Mouse (Mus musculus) urinary bladder, postnatal 14 days (tissue): ENCODE results near the gene Pdzd2.
A peak's percentile ranks its signal among the peaks of the same experiment; 100 is the strongest.

Source experiments
- DNase-seq: peaks from one replicate; pipeline ENCODE4 v3.0.0; 2021; ENCODE audit warnings: low spot score

The Pdzd2 gene

DNA sequence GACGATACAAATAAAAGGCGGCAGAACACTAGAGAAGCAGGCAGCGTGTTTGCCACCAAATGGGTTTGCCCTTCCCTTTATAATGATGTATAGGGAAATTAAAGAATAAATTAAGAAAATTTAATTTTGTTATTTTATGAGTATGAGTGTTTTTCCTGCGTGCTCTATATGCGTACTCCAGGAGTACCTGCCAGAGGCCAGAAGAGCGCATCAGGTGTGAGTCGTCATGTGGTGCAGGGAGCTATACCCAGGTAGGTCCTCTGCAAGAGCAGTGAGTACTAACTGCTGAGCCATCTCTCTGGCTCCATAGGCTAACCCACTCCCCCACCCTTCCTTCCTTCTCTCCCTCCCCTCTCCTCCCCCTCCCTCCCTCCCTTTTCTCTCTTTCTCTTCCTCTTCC, 388.3 kb downstream of the Pdzd2 start:
- DNase-seq, result no peak

DNA sequence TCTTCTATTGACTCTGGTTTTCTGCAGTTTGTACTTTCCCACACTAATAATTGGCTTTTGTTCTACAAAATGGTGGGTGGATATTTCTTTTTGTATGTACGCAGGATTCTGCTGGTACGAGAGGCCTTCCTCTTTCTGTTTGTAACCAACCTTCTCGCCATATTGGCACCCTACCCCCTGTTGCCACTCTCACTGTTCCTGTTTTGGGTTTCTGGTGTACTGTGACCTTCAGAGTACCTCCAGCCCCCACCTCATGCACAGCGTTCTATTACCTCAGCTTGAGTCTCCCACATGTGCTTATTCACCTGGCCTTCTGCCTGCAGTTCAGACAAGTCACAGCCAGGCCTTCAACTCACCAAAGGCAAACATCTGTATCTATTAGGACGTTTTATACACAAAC, 389.9 kb downstream of the Pdzd2 start:
- no peak for DNase-seq

DNA sequence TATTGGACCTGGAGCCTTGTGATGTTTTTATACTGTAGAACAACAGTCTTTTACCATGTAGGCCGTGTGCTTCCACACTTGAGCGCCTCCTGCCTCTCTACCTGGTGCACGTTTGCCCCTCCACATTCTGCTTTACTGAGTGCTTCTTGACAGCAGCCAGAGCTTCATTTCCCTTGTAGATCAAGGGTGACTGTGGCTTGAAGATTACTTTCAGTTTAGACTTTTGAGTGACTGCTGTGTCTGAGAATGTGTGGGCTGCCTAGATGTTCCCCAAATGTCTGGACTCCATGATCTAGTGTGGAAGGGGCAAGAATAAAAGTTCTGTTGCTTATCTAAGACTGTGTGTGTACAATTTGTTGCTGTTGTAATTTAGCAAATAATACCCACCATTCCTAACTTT, 390.8 kb downstream of the Pdzd2 start:
- DNase-seq, result no peak

DNA sequence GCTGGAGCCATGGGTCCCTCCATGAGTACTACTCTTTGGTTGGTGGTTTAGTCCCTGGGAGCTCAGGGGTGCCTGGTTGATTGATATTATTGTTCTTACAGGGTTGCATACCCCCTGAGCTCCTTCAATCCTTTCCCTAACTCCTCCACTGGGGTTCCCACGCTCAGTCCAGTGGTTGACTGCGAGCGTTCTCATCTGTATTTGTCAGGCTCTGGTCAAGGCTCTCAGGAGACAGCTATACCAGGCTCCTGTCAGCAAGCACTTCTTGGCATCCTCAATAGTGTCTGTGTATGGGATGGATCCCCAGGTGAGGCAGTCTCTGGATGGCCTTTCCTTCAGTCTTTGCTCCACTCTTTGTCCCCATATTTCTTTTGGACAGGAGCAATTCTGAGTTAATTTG, 392.8 kb downstream of the Pdzd2 start:
- DNase-seq, result no peak

DNA sequence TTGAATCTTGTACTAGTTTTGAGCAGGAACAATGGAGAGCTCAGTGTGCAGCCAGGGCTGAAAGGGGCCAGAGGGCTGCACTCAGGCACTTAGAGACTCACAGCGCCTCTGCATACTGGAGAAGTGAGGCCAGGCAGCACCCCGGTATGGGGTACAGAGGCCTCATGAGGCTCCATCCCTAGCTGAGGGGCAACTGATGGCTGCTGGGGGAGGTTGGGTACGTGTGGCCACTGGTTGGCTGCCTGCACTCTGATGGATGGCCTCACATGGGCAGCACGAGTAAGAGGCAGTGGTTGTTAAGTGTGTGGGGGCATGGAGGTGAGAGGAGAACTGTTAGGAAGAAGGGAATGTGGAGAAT, 398.3 kb downstream of the Pdzd2 start:
- DNase-seq, result no peak

DNA sequence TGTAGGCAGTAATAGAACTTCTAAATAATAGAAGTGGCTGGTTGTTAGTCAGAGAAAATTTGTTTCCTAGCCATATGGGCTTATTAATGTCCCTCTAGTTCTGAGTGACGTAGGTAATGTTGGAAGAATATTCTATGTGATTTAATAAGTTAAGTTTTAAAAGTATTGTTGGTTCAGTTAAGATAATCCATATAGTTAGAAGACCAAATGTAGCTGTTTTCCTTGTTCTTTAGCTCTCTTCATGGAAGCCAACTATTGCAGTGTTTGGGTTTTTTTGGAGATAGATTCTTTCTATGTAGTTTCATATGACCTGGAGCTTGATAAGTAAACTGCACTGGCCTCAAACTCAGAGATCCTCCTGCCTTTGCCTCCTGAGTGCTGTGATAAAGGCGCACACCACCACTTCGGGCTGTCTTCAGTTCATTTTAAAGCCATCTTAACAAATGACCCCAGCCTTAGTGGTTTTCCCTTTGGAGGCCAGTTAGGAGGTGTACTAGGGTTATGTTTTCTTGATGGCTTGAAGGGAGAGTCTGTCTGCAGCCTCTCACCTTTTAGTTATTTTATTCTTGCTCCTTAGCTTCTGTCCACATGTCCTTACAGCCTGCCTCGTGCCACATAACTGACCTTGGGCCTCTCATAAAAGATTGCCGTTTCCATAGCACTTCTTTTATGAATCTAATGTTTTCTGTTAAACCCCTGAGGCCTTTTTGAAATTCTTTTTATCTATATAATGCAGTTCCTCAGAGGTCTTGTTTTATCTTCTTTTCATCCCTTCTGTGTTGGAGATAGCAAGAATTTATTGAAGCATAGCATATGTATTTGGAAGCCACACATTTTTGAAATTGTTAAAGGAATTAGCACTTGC, 399.0 kb downstream of the Pdzd2 start:
- DNase-seq, result no peak

DNA sequence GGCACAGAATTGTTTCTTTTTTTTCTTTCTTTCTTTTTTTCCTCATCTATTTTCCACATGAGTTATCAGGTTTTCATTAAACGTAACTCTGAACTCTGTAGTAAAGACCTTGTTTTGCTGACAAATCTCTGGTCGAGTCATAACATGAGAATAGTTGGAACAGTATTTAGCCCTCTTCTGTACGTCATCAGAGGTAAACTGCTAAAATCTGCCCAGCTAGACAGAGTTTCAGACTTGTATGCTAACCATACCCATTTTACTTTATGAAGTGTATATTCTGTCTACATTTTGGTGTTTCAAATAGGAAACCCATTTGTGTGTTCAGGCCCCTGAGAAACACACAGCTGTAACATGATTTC, 402.0 kb downstream of the Pdzd2 start:
- DNase-seq, result no peak

DNA sequence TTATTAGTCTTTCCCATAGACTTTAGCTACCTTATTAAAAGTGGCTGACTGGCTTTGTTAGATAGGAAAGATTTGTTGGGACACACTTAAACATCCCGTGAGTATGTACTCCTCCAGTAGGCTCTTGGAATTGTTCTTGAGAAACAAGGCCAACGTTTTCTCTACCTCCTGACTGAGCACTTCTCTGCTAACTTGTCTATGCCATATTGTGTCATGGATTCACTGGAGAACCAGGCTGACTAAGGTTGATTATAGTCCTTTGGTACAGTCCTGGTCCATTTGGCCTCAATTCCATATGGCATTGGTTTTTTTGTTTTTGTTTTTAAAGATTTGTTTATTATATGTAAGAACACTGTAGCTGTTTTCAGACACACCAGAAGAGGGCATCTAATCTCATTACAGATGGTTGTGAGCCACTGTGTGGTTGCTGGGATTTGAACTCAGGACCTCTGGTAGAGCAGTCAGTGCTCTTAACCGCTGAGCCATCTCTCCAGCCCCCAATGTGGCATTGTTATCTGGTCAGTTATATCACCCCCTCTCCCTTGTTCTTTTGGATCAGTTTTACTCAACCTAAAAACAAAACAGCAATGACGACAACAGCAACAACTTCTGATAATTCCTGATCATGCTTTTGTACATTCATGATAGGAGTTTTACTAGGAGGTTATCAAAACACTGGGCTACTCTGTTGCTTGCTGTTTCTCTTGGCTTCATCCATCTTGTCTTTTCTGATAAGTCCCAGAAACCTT, 402.5 kb downstream of the Pdzd2 start:
- DNase-seq, result no peak

DNA sequence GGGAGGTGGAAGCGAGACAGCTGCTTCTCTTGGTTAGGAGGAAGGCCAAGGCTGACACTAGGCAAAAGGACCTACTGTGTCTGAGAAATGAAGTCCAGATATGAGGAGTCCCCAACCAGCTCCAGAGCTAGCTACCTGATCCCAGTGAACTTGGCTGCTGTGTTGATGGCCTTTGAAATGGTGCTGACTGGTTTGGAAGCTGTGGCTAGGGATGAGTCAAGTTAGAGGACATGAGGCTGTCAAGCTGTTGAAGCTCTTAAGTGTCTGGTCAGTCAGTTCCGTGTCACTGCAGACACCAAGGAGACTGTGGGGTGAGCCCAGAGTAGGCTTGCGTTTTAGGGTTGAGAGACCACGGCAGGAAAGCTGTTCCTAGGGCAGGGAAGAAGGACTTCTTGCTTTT, 405.3 kb downstream of the Pdzd2 start:
- no peak for DNase-seq

DNA sequence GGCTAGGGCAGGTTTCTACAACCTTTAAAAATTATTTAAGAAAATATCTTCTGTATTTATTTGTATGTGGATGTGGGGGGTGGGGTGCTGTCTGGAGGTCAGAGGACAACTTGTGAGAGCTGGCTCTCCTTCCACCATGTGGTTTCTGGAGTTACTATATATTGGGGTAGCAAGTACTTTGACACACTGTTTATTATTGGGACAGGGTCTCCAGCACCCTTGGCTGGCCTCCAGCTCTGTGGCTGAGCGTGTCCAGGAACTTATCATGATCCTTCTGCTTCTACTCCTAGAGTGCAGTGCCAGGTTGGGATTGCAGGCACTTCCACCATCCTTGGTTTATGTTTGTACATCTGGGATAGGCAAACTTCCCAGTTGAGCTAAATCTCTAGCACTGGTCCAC, 408.4 kb downstream of the Pdzd2 start:
- no peak for DNase-seq

DNA sequence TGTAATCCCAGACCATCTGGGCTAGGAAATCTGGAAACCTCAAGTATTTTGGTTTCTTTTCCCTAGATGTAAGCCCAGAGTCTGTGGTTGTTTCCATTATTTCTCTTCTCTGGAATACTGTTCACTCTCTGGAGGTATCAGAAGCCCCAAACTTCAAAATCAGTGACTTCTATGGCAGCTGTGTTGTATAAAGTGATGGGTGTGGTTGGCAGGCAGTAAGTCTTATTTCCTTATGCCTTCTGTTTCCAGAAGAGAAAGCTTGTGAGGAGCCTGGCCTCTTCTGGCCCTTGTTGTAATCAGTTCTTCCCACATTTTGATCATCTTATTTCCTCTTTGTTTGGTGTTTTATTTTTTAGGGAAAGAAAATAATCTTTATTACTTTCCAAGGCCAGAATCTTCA, 408.8 kb downstream of the Pdzd2 start:
- no peak for DNase-seq

DNA sequence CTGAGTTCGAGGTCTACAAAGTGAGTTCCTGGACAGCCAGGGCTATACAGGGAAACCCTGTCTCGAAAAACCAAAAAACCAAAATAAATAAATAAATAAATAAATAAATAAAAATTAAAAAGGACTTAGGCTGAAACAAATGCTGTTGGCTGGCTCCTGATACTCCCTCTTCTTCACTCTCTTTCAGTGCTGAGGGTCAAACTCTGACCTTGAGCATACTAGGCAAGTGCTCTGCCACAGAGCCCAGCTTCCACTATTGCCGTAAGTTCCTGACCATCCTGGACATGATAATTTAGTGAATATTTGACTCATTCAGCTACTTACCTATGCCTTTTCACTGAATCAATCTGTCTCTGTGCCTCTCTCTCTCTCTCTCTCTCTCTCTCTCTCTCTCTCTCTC, 409.3 kb downstream of the Pdzd2 start:
- no peak for DNase-seq

DNA sequence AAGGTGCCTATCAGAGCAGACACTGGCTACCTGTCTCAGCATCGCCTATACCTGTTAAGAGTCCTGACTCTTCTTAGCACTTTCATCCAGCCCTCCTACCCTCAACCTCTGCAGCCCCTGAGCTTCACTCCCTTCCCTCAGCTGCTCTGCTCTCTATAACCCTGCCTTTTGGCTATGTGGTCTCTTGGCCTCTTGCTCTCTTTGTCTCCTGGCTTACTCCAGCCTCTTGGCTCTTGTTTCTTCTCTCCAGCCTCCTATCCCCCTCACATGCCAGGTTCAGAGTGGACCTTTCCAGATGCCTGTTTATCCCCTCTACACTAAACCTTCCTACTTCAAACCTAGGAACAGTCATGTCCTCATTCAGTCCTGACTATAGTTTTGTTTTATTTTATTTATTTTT, 415.4 kb downstream of the Pdzd2 start:
- DNase-seq, result no peak

DNA sequence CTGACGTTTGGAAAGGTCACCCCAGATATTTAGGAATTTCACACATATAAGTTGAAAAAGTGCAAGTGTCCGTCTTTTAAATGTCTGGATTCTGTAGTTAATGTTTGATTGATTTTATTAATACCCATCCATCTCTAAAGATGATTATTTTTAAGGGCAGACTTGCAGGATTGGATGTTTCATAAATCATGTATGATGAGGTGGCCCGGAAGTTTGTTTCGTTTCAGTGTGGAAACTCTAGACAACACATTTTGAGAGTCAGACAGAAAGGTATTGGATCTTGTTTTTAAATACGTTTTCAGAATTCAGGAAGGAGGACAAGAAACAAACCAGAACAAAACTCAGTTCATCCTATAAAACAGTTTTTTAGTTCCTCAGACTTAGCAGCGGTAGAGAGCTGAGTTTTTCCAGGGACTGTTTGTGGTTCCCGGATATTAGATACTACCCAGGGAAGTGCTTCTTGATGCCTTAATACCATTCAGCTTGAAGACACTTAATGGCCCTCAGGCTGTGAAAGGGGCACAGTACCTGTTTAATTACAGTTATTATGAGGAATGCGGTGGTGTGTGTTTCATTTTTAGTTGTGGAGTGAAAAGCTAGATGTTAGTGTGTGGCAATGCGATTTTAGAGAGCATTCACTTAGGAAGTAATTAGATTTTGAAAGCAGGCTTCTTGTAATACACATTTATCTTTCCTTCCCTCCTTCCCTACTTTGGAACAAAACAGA, 416.9 kb downstream of the Pdzd2 start:
- no peak for DNase-seq

DNA sequence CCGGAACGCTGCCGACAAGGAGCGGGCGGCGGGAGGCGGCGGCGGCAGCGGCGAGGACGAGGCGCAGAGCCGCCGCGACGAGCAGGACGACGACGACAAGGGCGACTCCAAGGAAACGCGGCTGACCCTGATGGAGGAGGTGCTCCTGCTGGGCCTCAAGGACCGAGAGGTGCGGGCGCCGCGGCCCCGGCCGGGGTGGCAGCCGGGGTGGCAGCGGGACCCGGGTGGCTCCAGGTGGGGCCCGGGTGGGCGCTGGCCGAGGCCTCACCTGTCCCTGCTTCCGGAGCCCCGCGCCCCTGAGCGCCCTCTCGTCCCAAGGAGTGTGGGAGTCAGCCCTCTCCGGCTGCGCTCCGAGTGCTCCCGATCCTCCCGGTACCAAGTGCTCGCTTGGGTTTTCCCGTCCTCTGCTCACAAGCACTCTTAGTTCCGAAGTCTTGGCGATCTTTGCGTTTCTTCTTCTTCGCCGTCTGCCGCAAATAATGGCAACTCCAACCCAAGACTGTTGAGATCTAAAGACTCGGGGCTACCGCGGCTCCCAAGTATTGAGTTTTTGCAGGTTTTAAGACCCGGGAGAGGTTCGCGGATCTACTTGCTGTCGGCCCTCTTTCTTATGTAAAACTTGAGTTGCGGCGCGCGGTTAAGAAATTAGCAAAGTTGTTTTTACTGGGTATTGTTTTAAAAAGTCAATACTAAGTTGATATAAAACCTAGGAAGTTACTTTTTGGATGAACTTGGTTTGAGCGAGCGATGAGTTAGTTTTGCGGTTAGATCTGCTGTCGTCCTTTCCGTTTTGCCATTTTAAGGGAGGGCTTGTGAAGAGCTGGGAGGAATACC, 417.7 kb downstream of the Pdzd2 start, which contains the start of gene 1810049J17Rik:
Gene 1810049J17Rik (minus strand): TSS at position 112 of the 834 bp plus-strand sequence.
- peak; percentile 34 for DNase-seq

DNA sequence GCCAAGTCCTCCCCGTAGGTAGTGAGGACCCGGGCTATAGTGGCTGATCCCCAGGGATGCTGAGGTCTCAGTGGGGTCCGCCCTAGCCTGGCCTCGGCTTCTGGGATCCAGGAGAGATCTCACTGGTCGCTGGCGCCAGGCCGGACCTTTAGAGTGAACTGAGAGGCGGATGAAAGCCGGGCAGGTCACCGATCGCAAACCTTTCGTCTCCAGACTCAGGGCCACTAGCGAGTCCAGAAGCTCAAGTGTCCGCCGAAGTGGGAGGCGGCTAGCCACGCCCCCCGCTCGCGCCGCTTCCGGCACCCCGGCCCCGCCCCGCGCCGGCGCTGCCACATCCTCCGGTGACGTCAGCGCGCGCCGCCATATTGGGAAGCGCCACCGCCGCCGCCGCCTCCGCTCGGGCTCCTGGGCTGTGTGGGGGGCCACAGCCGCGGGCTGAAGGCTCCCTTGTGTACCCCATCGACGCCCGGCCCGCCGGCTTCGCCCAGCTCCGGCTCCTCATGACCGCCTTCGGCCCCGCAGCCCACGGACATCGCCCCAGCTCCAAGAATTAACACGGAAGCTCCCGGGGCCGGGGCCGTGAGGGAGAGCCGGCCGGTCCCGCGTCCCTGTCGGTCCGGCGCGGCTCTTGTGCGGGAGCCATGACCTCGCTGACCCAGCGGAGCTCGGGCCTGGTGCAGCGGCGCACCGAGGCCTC, 418.5 kb downstream of the Pdzd2 start, which contains the start of gene Golph3:
Gene Golph3 (plus strand): TSS at position 360 of the 697 bp plus-strand sequence.
- peak; percentile 96 for DNase-seq

DNA sequence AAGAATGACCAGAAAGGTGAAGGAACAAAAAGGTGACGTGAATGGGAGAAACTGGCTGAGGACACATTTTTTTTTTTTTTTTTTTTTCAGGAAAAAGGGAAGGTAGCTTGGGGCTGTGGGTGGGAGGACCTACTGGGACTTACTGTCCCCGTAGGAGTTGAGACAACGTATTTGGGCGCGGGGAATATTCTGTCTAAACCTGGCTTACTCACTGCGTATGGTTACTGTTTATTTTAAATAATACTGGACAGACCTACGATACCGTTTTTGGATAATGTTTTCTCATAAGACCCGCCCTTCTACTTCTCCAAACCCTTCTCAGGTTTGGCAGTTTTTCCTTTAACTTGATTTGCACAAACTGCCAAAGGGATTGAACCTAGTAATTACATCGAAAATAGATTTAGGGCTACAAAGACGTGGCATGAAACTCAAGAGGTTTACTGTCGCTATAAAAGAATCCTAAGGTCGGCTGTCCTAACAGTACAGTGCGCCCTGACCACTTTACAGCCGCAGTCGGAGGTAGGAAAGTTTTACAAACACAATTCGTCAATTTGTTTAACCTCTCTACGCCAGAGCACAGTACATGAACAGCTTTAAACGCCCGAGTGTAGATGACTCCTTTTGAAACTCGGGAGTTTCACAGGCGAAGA, 419.2 kb downstream of the Pdzd2 start:
- DNase-seq, result no peak

DNA sequence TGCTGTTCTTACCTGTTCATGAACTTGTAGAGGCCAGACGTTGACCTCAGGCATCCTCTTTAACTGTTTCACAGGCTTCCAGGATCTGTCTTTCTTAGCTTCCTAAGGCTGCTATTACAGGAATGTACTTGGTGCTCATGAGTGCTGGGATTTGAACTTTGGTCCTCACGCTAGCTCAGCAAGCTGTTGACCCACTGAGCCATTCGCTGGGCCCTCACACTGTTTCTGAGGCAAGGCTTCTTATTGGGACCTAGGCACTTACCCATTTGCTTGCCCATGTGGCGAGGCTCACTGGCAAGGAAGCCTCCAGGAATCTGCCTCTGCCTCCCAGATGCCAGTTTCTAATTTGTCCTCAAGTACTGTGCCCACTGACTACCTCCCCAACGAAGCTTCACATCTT, 419.8 kb downstream of the Pdzd2 start:
- DNase-seq, result no peak

DNA sequence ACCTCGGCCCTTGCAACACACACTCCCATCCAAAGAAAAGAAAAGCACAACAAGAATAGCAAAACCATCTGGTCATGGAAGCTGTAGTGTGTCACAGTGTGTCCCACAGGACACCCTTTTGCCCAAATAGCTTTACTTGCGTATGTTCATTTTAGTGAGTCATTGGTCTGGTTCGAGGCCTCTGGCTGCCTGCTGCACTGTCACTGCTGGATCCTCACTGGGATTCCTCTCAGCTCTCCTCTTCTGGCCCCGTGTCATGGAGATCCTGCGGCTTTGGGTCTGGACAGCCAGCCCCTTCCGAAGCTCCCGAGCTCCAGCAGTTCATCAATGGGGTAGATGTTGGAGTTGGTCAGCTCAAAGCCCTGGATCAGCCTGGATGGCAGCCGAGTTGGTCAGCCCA, 421.3 kb downstream of the Pdzd2 start:
- no peak for DNase-seq

DNA sequence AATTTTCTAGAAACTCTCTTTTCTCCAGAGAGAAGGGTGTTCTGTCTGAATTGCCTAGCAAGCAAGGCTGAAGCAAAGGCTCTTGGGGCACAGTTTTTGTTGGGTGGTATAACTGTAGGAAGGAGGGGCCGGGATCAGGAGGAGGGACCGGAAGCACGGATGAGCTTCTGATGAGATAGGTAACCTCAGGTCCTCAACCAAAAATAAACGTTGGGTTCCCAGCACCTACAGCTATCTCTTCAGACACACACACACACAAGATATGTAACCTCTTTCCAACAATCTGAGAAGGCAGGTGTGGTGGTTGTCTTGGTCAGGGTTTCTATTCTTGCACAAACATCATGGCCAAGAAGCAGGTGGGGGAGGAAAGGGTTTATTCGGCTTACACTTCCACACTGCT, 422.4 kb downstream of the Pdzd2 start:
- no peak for DNase-seq

DNA sequence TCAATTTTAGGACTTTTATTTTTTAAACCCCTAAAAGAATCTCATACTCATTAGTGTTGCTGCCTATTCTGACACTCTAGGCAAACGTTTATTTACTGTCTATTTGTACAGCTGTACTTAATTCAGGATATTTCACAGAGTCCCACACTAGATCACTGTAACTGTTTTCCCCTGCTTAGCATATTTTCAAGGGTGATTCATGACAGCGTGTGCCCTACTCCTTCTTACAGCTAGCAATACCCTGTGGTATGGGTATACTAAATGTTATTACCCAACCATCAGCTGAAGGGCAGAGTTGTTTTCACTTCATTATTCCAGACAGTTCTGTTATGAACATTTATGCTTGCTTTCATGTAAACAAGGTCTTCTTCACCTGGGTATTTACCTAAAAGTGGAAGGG, 423.7 kb downstream of the Pdzd2 start:
- DNase-seq, result no peak
